In genomic region chr4:141867498-141867897, GRCm38 (mm10) we compare ENCODE assay signal across 8 mouse cellular contexts. TPM values are rescaled to one million over a fixed set of nuclear protein-coding genes. Genes with fewer than 3 reads are reported as not detected.
DNase-seq lines count a peak whose midpoint lies in the region; ATAC-seq and TF ChIP-seq lines count a peak whose summit lies in the region.

No protein-coding gene starts in this region.

- no peak for TF ChIP-seq EP300 in lung, postnatal 0 days (IDR thresholded peaks at IDR 0.05)

- no peak overlapping the region for H3K4me3 ChIP-seq in forebrain, embryonic 14.5 days (ENCODE audit: low read depth, low read length)
- no peak overlapping the region for H3K4me3 ChIP-seq in hindbrain, embryonic 10.5 days
- H3K4me3 ChIP-seq in lung, postnatal 0 days (ENCODE audit: low read depth, low read length), result no peak overlapping the region

- in situ Hi-C loops in Patski (cut with MboI; ENCODE audit: low pct_unique_long_range_greater_than_20kb), result no loop called here

- peak; percentile 41 for ATAC-seq in Patski
- peak; percentile 67 for ATAC-seq in forebrain, embryonic 14.5 days
- no peak for ATAC-seq in lung, postnatal 0 days

- H3K27me3 ChIP-seq in Patski, result no peaks in the 10 kb centered on the region
- no peaks in the 10 kb centered on the region for H3K27me3 ChIP-seq in forebrain, embryonic 14.5 days (replicated peaks; ENCODE audit: control insufficient read depth, insufficient read depth, low read length)
- 0 out of 2 replicates have a peak, but pooled peaks cover 3% of the 10 kb centered on the region for H3K27me3 ChIP-seq in hindbrain, embryonic 10.5 days (ENCODE audit: insufficient read depth, poor library complexity, severe bottlenecking)
- H3K27me3 ChIP-seq in lung, postnatal 0 days (replicated peaks; ENCODE audit: insufficient read depth, low read length), result no peaks in the 10 kb centered on the region

- H3K27ac ChIP-seq in forebrain, embryonic 14.5 days (ENCODE audit: low read depth, low read length), result peak overlapping the region; percentile 88
- 0 out of 2 replicates have a peak overlapping the region, but pooled peaks have one; percentile 31 for H3K27ac ChIP-seq in hindbrain, embryonic 10.5 days
- no peak overlapping the region for H3K27ac ChIP-seq in lung, postnatal 0 days (ENCODE audit: low read length)

- 0 out of 2 replicates have a peak, but pooled peaks cover 6% of the 10 kb centered on the region for H3K36me3 ChIP-seq in forebrain, embryonic 14.5 days (ENCODE audit: control insufficient read depth, insufficient read depth, low read length)
- peaks cover 23% of the 10 kb centered on the region for H3K36me3 ChIP-seq in hindbrain, embryonic 10.5 days
- no peaks in the 10 kb centered on the region for H3K36me3 ChIP-seq in lung, postnatal 0 days (ENCODE audit: insufficient read depth, low read length)

- WGBS in forebrain, embryonic 14.5 days, result 6% methylated on average over 4 of the region's 4 CpGs
- 53% methylated on average over 4 of the region's 4 CpGs for WGBS in hindbrain, embryonic 10.5 days
- WGBS in lung, postnatal 0 days, result 28% methylated on average over 4 of the region's 4 CpGs

- no peaks in the 10 kb centered on the region for H3K9me3 ChIP-seq in forebrain, embryonic 14.5 days (replicated peaks; ENCODE audit: control insufficient read depth, low read length)
- H3K9me3 ChIP-seq in hindbrain, embryonic 10.5 days, result no peaks in the 10 kb centered on the region
- H3K9me3 ChIP-seq in lung, postnatal 0 days (ENCODE audit: low read length), result no peaks in the 10 kb centered on the region

- peak overlapping the region; percentile 48 for H3K9ac ChIP-seq in forebrain, embryonic 14.5 days (ENCODE audit: low read length)
- no peak overlapping the region for H3K9ac ChIP-seq in lung, postnatal 0 days (replicated peaks; ENCODE audit: low read depth)

- DNase-seq in kidney, adult 18-20 months, result peak; percentile 48
- DNase-seq in kidney, adult 9 months, result no peak
- DNase-seq in Patski (ENCODE audit: low read depth, low spot score), result no peak
- DNase-seq in forebrain, embryonic 14.5 days (ENCODE audit: low spot score), result peak; percentile 87
- no peak for DNase-seq in hindbrain, embryonic 10.5 days (ENCODE audit: low spot score)
- peak; percentile 52 for DNase-seq in lung, postnatal 0 days (ENCODE audit: low spot score)
- DNase-seq in yolk sac, embryonic 10.5 days (ENCODE audit: low spot score), result no peak
- DNase-seq in thymus, postnatal 10 days (ENCODE audit: low spot score in 2 of 2), result no peak

- TF ChIP-seq CTCF in Patski (IDR thresholded peaks at IDR 0.05), result no peak
- no peak for TF ChIP-seq CTCF in lung, postnatal 0 days (IDR thresholded peaks at IDR 0.05)

- POLR2A ChIA-PET in Patski (lab: Charles Lee), result interaction anchor here (1.0 kb wide), 1 partner anchor 62 kb away, joined by 4 read pairs; no protein-coding TSS in a partner anchor

- peak overlapping the region; percentile 31 for H3K4me2 ChIP-seq in forebrain, embryonic 14.5 days (ENCODE audit: low read length)
- no peak overlapping the region for H3K4me2 ChIP-seq in lung, postnatal 0 days (replicated peaks; ENCODE audit: low read depth, low read length)

- peaks cover 39% of the 10 kb centered on the region for H3K4me1 ChIP-seq in forebrain, embryonic 14.5 days (ENCODE audit: control insufficient read depth, insufficient read depth, low read length)
- peaks cover 37% of the 10 kb centered on the region for H3K4me1 ChIP-seq in hindbrain, embryonic 10.5 days (replicated peaks)
- H3K4me1 ChIP-seq in lung, postnatal 0 days (ENCODE audit: insufficient read depth, low read depth, low read length), result peaks cover 31% of the 10 kb centered on the region

- CTCF ChIA-PET in Patski (lab: Charles Lee), result interaction anchor here (1.0 to 2.5 kb wide), 3 partner anchors 13 to 90 kb away, joined by 3 to 9 read pairs (median 5); no protein-coding TSS in a partner anchor

RNA-seq across cellular contexts. Expression of gene Efhd2, which starts 7.2 kb away (rescaled TPM):
- 54.6 TPM for polyA plus RNA-seq in Patski (2021)
- 44.0 and 49.3 TPM in 2 replicates for polyA plus RNA-seq in forebrain, embryonic 14.5 days (2014; fragmentation: Nextera tagmentation; extraction: Ambion mirVana)
- 51.4 and 61.3 TPM in 2 replicates for polyA plus RNA-seq in hindbrain, embryonic 10.5 days (2016; fragmentation: Nextera tagmentation; extraction: Ambion mirVana)
- polyA plus RNA-seq in lung, postnatal 0 days (2015; fragmentation: Nextera tagmentation; extraction: Ambion mirVana), result 81.6 and 88.4 TPM in 2 replicates

RNA-seq across cellular contexts. Expression of gene Ctrc, which starts 21.3 kb away (rescaled TPM):
- polyA plus RNA-seq in Patski (2021), result not detected
- not detected in 2 replicates for polyA plus RNA-seq in forebrain, embryonic 14.5 days (2014; fragmentation: Nextera tagmentation; extraction: Ambion mirVana)
- not detected in 2 replicates for polyA plus RNA-seq in hindbrain, embryonic 10.5 days (2016; fragmentation: Nextera tagmentation; extraction: Ambion mirVana)
- polyA plus RNA-seq in lung, postnatal 0 days (2015; fragmentation: Nextera tagmentation; extraction: Ambion mirVana), result not detected in 2 replicates

RNA-seq across cellular contexts. Expression of gene Cela2a, which starts 41.5 kb away (rescaled TPM):
- not detected for polyA plus RNA-seq in Patski (2021)
- polyA plus RNA-seq in forebrain, embryonic 14.5 days (2014; fragmentation: Nextera tagmentation; extraction: Ambion mirVana), result not detected in 2 replicates
- polyA plus RNA-seq in hindbrain, embryonic 10.5 days (2016; fragmentation: Nextera tagmentation; extraction: Ambion mirVana), result not detected in 2 replicates
- polyA plus RNA-seq in lung, postnatal 0 days (2015; fragmentation: Nextera tagmentation; extraction: Ambion mirVana), result not detected in 2 replicates

Comparison
In these comparisons a context has a peak if more than half of its experiments do, and no peak if none do; other contexts are left out.
1. DNase-seq: peak in kidney, adult 18-20 months (single experiment), forebrain, embryonic 14.5 days (single experiment) and lung, postnatal 0 days (single experiment); none in kidney, adult 9 months (single experiment), Patski (single experiment), hindbrain, embryonic 10.5 days (single experiment), yolk sac, embryonic 10.5 days (single experiment) and thymus, postnatal 10 days (0 of 2).